Mouse (Mus musculus) G1E (cell line): ENCODE data around the gene Syn3.

Source experiments
- CTCF ChIP-seq: IDR thresholded peaks from 2 replicates; pipeline ENCODE4 v1.5.1; 2012; ENCODE audit warnings: low read depth, low read length, inconsistent platforms, mixed read lengths
- POLR2AphosphoS5 ChIP-seq: IDR thresholded peaks from 2 replicates; pipeline ENCODE4 v1.6.1; 2012; ENCODE audit warnings: low read depth, low read length, inconsistent platforms; ENCODE audit not compliant: insufficient replicate concordance
- TAL1 ChIP-seq: conservative IDR thresholded peaks from 2 replicates; pipeline ENCODE4 v1.6.1; 2012; ENCODE audit warnings: low read depth, low read length, inconsistent platforms, mixed read lengths

DNA sequence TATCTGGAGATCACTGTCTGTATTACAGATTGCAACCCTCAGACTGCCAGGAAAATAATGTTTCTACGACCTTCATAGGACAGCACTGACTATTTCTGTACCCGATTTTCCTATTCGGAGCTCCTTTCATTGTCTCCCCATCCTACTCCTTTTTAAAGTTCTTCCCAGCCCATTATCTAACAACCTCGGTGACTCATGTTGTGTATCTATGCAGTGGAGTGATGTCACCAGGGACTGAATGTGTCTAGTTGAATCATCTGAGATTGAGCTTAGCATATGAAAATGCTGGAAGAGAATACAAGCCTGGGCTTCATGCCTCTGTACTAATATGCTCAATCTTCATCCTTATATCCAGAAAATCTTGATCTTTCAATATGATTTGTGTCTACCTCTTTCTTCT, 15.1 kb upstream of the Syn3 start:
- TF ChIP-seq CTCF, result no peak
- no peak for TF ChIP-seq POLR2AphosphoS5
- no peak for TF ChIP-seq TAL1
